Comparison of ENCODE assay signal across 20 mouse cellular contexts in genomic region chr17:61513433-61513832, GRCm38 (mm10).
DNase-seq lines count a peak whose midpoint lies in the region; ATAC-seq and TF ChIP-seq lines count a peak whose summit lies in the region.
"Had no signal": no experiment of that assay in that cellular context is flagged by ENCODE, and none has a peak within 500 bp of the region (broad histone marks: within the 10 kb centered on the region; RNA-seq: fewer than 3 reads in every experiment).

No protein-coding gene starts in this region.

- WGBS in hindbrain, embryonic 13.5 days: 49% methylated on average over 4 of the region's 4 CpGs
- 42% methylated on average over 4 of the region's 4 CpGs for WGBS in hindbrain, embryonic 14.5 days
- whole genome bisulfite sequencing in forebrain, postnatal 0 days: 25% methylated on average over 4 of the region's 4 CpGs

- no peaks in the 10 kb centered on the region for H3K27me3 ChIP-seq in hindbrain, embryonic 13.5 days
- no peaks in the 10 kb centered on the region for H3K27me3 ChIP-seq in hindbrain, embryonic 14.5 days (ENCODE audit: control insufficient read depth, insufficient read depth, low read length)
- no peaks in the 10 kb centered on the region for H3K27me3 ChIP-seq in forebrain, postnatal 0 days (ENCODE audit: insufficient read depth, low read length)
- H3K27me3 ChIP-seq: embryonic facial prominence, embryonic 12.5 days; heart, embryonic 13.5 days had no signal

- no peak for TF ChIP-seq CTCF in forebrain, postnatal 0 days (IDR thresholded peaks at IDR 0.05; ENCODE audit: low read depth)

- H3K4me1 ChIP-seq in hindbrain, embryonic 13.5 days (replicated peaks): no peaks in the 10 kb centered on the region
- no peaks in the 10 kb centered on the region for H3K4me1 ChIP-seq in hindbrain, embryonic 14.5 days (replicated peaks; ENCODE audit: control insufficient read depth, insufficient read depth, low read length)
- H3K4me1 ChIP-seq in forebrain, postnatal 0 days (ENCODE audit: insufficient read depth): no peaks in the 10 kb centered on the region
- H3K4me1 ChIP-seq: embryonic facial prominence, embryonic 12.5 days; heart, embryonic 13.5 days had no signal

- no peak overlapping the region for H3K27ac ChIP-seq in hindbrain, embryonic 13.5 days
- no peak overlapping the region for H3K27ac ChIP-seq in hindbrain, embryonic 14.5 days
- H3K27ac ChIP-seq in forebrain, postnatal 0 days (ENCODE audit: low read depth, low read length): no peak overlapping the region
- H3K27ac ChIP-seq: embryonic facial prominence, embryonic 12.5 days; heart, embryonic 13.5 days had no signal

- no peak overlapping the region for H3K9ac ChIP-seq in hindbrain, embryonic 13.5 days
- H3K9ac ChIP-seq in hindbrain, embryonic 14.5 days: no peak overlapping the region
- no peak overlapping the region for H3K9ac ChIP-seq in forebrain, postnatal 0 days
- H3K9ac ChIP-seq: embryonic facial prominence, embryonic 12.5 days; heart, embryonic 13.5 days had no signal

- H3K4me2 ChIP-seq in hindbrain, embryonic 13.5 days: no peak overlapping the region
- no peak overlapping the region for H3K4me2 ChIP-seq in hindbrain, embryonic 14.5 days (replicated peaks)
- no peak overlapping the region for H3K4me2 ChIP-seq in forebrain, postnatal 0 days (ENCODE audit: low read depth)
- H3K4me2 ChIP-seq: embryonic facial prominence, embryonic 12.5 days; heart, embryonic 13.5 days had no signal

- H3K9me3 ChIP-seq in hindbrain, embryonic 13.5 days: no peaks in the 10 kb centered on the region
- no peaks in the 10 kb centered on the region for H3K9me3 ChIP-seq in hindbrain, embryonic 14.5 days (ENCODE audit: control insufficient read depth, low read length)
- no peaks in the 10 kb centered on the region for H3K9me3 ChIP-seq in forebrain, postnatal 0 days (ENCODE audit: low read length)
- H3K9me3 ChIP-seq: embryonic facial prominence, embryonic 12.5 days; heart, embryonic 13.5 days had no signal

- peak; percentile 61; the same call in 1 of the 2 replicates for ATAC-seq in hindbrain, embryonic 13.5 days (ENCODE audit: low FRiP score)
- ATAC-seq in hindbrain, embryonic 14.5 days (ENCODE audit: low FRiP score): no peak
- ATAC-seq in forebrain, postnatal 0 days: peak; percentile 47
- ATAC-seq in activated CD4-positive, CD25-positive, alpha-beta regulatory T cell, adult 4 months: no peak
- ATAC-seq: inflammation-experienced regulatory T-cells, adult 6 months had no signal

- H3K4me3 ChIP-seq in hindbrain, embryonic 13.5 days: no peak overlapping the region
- H3K4me3 ChIP-seq in hindbrain, embryonic 14.5 days (replicated peaks; ENCODE audit: low read length): no peak overlapping the region
- H3K4me3 ChIP-seq in forebrain, postnatal 0 days (ENCODE audit: low read depth, low read length): no peak overlapping the region
- H3K4me3 ChIP-seq: embryonic facial prominence, embryonic 12.5 days; erythroblast, embryonic 14.5 days; heart, embryonic 13.5 days had no signal

- H3K36me3 ChIP-seq in hindbrain, embryonic 13.5 days: no peaks in the 10 kb centered on the region
- H3K36me3 ChIP-seq in hindbrain, embryonic 14.5 days (replicated peaks; ENCODE audit: control insufficient read depth, insufficient read depth): no peaks in the 10 kb centered on the region
- no peaks in the 10 kb centered on the region for H3K36me3 ChIP-seq in forebrain, postnatal 0 days (ENCODE audit: insufficient read depth)
- H3K36me3 ChIP-seq: embryonic facial prominence, embryonic 12.5 days; heart, embryonic 13.5 days had no signal

- no peak for DNase-seq in hindbrain, embryonic 14.5 days (ENCODE audit: low spot score)
- DNase-seq in Muller cell, postnatal 12 days (ENCODE audit: inconsistent ontology term): peak; percentile 7
- DNase-seq in brain, adult 2 months (ENCODE audit: low read depth, low spot score): peak; percentile 1
- DNase-seq in forebrain, postnatal 0 days: no peak
- DNase-seq in frontal cortex, postnatal 25 days (ENCODE audit: low spot score in 2 of 2): no peak
- DNase-seq: adrenal gland, adult 8-10 months; cerebellum, adult 18-20 months; gastrocnemius, postnatal 14 days; heart, adult 18-20 months; kidney, adult 8-10 months; kidney, postnatal 25 days; liver; lung, postnatal 10 days; right cerebral cortex, adult 18-20 months had no signal

Comparison
In these comparisons a context has a peak if more than half of its experiments do, and no peak if none do; other contexts are left out.
1. ATAC-seq: peak in hindbrain, embryonic 13.5 days (single experiment) and forebrain, postnatal 0 days (single experiment); none in hindbrain, embryonic 14.5 days (single experiment) and activated CD4-positive, CD25-positive, alpha-beta regulatory T cell, adult 4 months (single experiment).
2. DNase-seq: peak in Muller cell, postnatal 12 days (single experiment) and brain, adult 2 months (single experiment); none in hindbrain, embryonic 14.5 days (single experiment), forebrain, postnatal 0 days (single experiment) and frontal cortex, postnatal 25 days (0 of 2).